Mouse (Mus musculus) A20 (cell line): ENCODE data around the gene Meis2.

Experiments
- DNase-seq: peaks from one replicate; pipeline ENCODE4 v3.0.0-alpha.2; 2011; ENCODE audit warnings: low read depth, low spot score

The Meis2 gene

DNA sequence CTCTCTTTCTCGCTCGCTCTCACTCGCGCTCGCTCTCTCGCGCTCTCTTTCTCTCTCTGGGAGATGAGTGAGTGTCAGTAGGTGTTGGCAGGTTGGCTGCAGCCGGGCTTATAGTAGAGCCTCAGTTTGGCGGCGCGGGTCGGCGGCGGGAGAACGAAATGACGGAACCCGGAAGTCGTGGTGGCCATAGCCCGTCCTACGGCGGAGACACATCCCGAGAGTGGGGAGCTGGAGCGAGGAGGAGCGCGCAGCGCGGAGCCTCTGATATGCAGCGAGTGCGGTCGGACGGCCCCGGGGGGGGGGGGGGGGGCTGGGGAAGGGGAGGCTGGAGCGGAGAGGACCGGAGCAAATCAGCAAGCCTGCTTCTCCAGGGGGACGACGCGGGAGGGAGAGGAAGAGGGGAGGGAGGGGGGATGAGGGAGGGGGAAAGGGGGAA, at the start of gene Meis2:
TSS of gene Meis2 (minus strand) at position 270 of the 436 bp plus-strand sequence.
- DNase-seq, result peak; percentile 94

- peak; percentile 29 for DNase-seq
Measured at GRCm38 (mm10) chr2:116106194-116106593, 40.6 kb upstream of the Meis2 start.

- no peak for DNase-seq
Measured at GRCm38 (mm10) chr2:116105179-116105578, 39.5 kb upstream of the Meis2 start.

GRCm38 (mm10) chr2:116103411-116103996, 37.9 kb upstream of the Meis2 start:
- no peak for DNase-seq

GRCm38 (mm10) chr2:116101221-116101620, 35.6 kb upstream of the Meis2 start:
- DNase-seq, result peak; percentile 66

GRCm38 (mm10) chr2:116080961-116081360, 15.3 kb upstream of the Meis2 start:
- no peak for DNase-seq

DNA sequence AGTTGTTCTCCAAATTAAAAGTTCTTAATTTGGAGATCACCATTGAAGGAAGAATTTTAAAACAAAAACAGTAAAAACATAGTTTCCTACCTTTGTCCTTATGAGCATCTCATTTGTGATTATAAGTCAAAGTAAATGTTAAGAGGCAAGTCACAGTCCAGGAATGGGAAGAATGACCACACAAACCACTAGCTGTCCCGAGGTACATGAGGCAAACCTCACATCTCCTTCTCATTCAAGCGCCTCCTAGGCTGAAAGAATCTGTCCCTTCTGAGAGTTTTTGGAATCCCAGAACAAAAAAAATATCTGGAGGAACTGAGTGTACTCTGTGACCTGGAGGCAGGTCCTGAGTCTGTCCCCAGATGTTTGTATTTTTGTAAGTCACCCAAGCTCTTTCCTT, 13.2 kb upstream of the Meis2 start:
- no peak for DNase-seq

DNA sequence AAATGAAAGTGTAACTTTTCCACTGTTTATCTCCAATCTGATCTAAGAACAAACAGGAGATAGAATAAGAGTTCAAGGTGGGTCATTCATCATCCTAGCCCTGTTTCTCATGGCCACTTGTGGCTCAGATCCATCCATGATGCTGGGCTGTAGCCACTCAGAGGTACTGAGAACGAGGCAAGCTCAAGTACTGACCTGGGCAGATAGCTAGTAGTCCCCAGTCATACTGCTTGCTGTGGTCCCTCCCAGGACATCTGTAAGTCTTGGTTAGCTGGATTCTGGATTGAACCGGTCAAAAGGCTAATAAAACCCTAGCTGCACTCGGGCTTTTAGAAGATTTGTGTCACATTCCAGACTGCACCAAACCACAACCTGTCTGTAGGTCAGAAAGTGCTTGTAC, 12.1 kb upstream of the Meis2 start:
- DNase-seq, result no peak

GRCm38 (mm10) chr2:116076752-116077480, 11.3 kb upstream of the Meis2 start:
- no peak for DNase-seq

GRCm38 (mm10) chr2:116075902-116076301, 10.3 kb upstream of the Meis2 start:
- no peak for DNase-seq

- DNase-seq, result no peak
Measured at GRCm38 (mm10) chr2:116075477-116075876, 9.8 kb upstream of the Meis2 start.

GRCm38 (mm10) chr2:116074726-116075440, 9.2 kb upstream of the Meis2 start:
- DNase-seq, result no peak

GRCm38 (mm10) chr2:116074061-116074460, 8.4 kb upstream of the Meis2 start:
- no peak for DNase-seq

DNA sequence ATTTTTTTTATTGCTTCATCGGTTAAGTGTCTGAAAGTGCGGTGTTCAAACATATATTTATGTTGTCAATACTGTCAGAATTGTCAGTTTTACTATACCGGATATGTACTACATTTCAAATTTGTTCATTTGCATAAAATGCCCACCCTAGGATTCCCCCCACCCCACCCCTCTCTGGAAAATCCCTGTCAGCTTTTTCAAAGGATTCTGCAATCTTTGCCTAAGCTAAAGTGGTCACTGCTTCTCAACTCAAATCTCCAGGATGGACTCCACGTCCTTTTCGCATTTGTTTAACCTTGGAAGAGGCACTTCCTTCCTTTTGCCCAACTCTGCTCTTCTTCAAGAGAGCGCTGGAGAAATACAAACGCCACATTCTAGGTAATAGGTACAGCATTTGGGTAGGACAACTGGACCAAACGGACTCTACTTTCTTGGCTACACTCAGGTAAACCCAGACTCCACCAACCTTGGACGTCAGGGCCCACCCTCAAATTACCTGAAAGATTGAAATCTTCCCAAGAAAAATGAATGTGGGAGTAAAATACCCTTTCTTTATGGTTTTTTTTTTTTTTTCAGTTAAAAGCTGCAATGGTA, 7.8 kb upstream of the Meis2 start:
- no peak for DNase-seq

GRCm38 (mm10) chr2:116072706-116073105, 7.1 kb upstream of the Meis2 start:
- no peak for DNase-seq

DNA sequence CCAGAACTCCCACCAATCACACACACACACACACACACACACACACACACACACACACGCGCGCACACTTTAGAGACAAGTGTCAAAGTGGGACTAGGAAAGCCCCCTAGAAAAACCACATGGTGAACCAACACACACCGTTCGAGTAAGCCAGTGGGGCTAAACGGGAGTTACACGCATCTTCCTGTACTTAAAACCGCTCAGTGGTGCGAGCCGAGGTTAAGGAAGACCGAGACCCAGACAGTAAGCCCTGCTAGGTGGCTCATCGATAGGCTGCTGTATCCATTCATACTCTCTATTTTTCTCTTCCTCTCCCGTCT, 6.6 kb upstream of the Meis2 start:
- no peak for DNase-seq

DNA sequence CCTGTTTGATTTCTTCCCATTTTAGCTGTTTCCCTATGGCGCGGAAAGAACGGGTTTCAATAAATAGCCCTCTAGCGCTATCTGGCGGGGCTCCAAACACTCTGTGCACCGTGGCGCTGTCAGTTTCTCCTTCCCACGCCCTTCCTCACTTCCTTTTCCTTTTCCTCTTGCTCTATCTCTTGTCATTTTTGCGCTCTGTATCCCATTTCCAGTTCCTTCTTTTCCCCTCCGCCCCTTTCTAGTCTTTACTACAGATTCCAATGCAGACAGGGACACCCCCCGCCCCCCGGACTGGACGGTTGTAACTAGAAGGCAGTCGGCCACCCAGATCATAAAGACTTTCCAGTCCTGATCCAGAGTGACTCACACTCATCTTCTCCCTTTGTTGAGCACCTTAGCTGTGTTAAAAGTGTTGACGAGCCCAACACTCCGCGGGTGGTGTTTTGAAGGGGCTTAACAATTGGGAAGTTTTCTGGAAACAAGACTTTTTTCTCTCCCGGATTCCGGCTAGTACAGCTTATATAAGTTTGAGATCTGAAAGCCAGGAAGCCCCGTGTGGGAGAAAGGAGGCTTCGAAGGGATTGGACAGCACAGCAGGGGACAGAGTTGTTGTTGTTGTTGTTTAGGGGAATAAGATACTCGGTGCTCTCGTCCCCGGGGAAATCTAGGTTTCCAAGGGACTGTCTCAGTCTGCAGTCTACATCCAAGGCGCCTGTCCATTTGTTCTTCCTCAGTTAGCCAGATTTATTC, 6.1 kb upstream of the Meis2 start:
- DNase-seq, result no peak

DNA sequence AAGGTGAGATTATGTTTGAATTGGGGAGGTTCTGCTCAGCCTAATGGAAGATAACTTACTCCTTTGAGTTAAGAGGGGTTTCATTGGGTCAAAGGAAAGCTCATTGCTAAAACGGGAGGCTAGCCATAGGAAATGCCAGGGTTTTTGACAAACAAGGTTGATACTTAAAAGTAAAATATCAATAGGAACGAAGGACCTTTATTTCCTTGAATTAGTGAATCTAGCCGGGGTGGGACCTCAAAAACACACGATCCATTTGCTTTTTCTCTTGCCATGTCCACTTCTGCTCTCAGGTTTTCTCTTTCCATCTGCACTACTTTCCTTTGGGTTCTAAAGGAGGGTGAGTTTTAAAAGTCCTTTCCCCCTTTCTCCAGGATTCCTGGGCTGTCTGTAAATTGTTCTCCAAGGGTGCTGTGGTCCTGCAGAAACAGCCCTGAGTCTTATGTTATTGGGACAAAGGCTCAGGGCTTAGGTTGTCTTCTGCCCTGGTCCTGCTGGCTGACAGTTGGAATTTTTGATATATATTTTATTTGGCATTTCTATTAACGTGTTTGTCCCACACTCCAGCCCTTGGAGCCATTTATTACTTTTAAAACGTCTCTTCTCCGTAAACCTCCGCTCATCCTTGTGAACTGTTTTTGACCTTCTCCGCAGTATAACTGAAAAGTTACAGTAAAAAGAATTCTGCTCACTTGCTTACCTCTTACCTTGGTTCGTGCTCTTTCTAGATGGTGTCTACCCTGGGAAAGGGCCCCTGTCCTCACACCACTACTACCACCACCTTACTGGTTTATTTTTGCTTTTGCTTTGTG, 5.2 kb upstream of the Meis2 start:
- DNase-seq, result no peak

- DNase-seq, result no peak
Measured at GRCm38 (mm10) chr2:116069451-116070225, 4.0 kb upstream of the Meis2 start.

- DNase-seq, result no peak
Measured at GRCm38 (mm10) chr2:116068901-116069300, 3.3 kb upstream of the Meis2 start.
